Mouse (Mus musculus): Measurements from ENCODE around the gene Bag1. TPM values are rescaled to one million over a fixed set of nuclear protein-coding genes. Genes with fewer than 3 reads are reported as not detected.
"Not testable (repeated sequence)": the region's sequence is repeated elsewhere in the genome, so short reads cannot be mapped to it uniquely, and the experiment has no call there.

Gene Bag1
- polyA plus RNA-seq, 1 experiment from 2014 or later, result 203 TPM

GRCm38 (mm10) chr4:40947565-40948159 is 432 bp downstream of the Bag1 start:
- no peak; the same call in 1 of the 2 replicates for ATAC-seq (ENCODE audit: low FRiP score, low TSS enrichment)

DNA sequence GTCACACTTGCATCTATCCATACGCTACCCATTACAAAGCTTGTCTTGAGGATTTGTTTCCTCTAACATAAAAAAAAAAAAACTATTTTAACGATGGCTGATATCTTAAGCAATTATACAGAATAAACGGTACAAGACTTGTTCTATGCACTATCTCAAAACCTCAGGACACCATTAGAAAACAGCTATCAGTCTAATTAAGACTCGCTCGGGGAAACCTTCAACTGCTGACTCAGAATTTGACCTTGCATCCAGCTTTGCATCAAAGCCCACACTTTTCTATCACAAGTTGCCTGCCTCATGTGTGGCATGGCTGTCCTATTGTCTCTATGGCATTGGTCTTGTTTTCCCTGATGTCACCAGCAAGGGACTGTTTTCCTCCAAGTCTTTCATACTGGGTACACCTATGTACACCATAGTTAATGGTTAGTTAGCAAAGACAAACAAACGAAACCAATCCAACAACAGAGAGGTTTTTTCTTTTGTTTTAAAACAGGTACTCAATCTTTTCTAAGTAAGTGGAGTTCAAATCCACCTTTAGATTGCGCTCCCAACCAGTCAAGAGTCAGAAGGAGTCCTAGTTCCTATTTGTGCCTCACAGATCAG is 1.5 kb downstream of the Bag1 start:
- H3K27me3 ChIP-seq (ENCODE audit: control insufficient read depth, insufficient read depth, low read length), result no peaks in the 10 kb centered on the region
- H3K4me2 ChIP-seq (ENCODE audit: low read length), result peak overlapping the region; percentile 63
- H3K4me3 ChIP-seq (replicated peaks; ENCODE audit: low read depth, low read length), result peak overlapping the region; percentile 85
- H3K9ac ChIP-seq (replicated peaks; ENCODE audit: low read length), result peak overlapping the region; percentile 86; the same call in 1 of the 2 replicates
- H3K9me3 ChIP-seq (ENCODE audit: control insufficient read depth, low read length), result no peaks in the 10 kb centered on the region
- H3K4me1 ChIP-seq (ENCODE audit: control insufficient read depth, insufficient read depth, low read length), result peaks cover 17% of the 10 kb centered on the region
- ATAC-seq (ENCODE audit: low FRiP score, low TSS enrichment), result no peak
- DNase-seq, result no peak
- H3K36me3 ChIP-seq (ENCODE audit: control insufficient read depth, insufficient read depth, low read length), result peaks cover 55% of the 10 kb centered on the region
- WGBS, result 94% methylated on average over 7 of the region's 7 CpGs
- H3K27ac ChIP-seq (replicated peaks; ENCODE audit: low read depth, low read length), result no peak overlapping the region

More at GRCm38 (mm10) chr4:40947565-40948159, 432 bp downstream of the Bag1 start:
- WGBS, result under 1% methylated on average over 40 of the region's 40 CpGs
- peaks cover 52% of the 10 kb centered on the region for H3K36me3 ChIP-seq (ENCODE audit: control insufficient read depth, insufficient read depth, low read length)
- peak overlapping the region; percentile 85 for H3K4me3 ChIP-seq (replicated peaks; ENCODE audit: low read depth, low read length)
- peak overlapping the region; percentile 84 for H3K27ac ChIP-seq (replicated peaks; ENCODE audit: low read depth, low read length)
- H3K4me2 ChIP-seq (ENCODE audit: low read length), result peak overlapping the region; percentile 63
- no peak for DNase-seq
- H3K9ac ChIP-seq (replicated peaks; ENCODE audit: low read length), result peak overlapping the region; percentile 86
- peaks cover 17% of the 10 kb centered on the region for H3K4me1 ChIP-seq (ENCODE audit: control insufficient read depth, insufficient read depth, low read length)
- H3K9me3 ChIP-seq (ENCODE audit: control insufficient read depth, low read length), result no peaks in the 10 kb centered on the region
- no peaks in the 10 kb centered on the region for H3K27me3 ChIP-seq (ENCODE audit: control insufficient read depth, insufficient read depth, low read length)

GRCm38 (mm10) chr4:40943651-40944050 is 4.4 kb downstream of the Bag1 start:
- Histone ChIP-seq H3K4me1 (ENCODE audit: control insufficient read depth, insufficient read depth, low read length) (peaks cover 11% of the 10 kb centered on the region), H3K9ac (replicated peaks; ENCODE audit: low read length) (no peak overlapping the region), H3K4me3 (replicated peaks; ENCODE audit: low read depth, low read length) (no peak overlapping the region), H3K36me3 (ENCODE audit: control insufficient read depth, insufficient read depth, low read length) (peaks cover 69% of the 10 kb centered on the region), H3K4me2 (ENCODE audit: low read length) (no peak overlapping the region), H3K27me3 (ENCODE audit: control insufficient read depth, insufficient read depth, low read length) (no peaks in the 10 kb centered on the region), H3K27ac (replicated peaks; ENCODE audit: low read depth, low read length) (no peak overlapping the region), H3K9me3 (ENCODE audit: control insufficient read depth, low read length) (no peaks in the 10 kb centered on the region)
- DNase-seq (no peak), ATAC-seq (ENCODE audit: low FRiP score, low TSS enrichment) (no peak)
- WGBS, result 98% methylated on average over 5 of the region's 5 CpGs

GRCm38 (mm10) chr4:40938793-40939192 is 9.3 kb downstream of the Bag1 start:
- no peak overlapping the region for H3K4me3 ChIP-seq (replicated peaks; ENCODE audit: low read depth, low read length)
- no peak overlapping the region for H3K27ac ChIP-seq (replicated peaks; ENCODE audit: low read depth, low read length)
- no peak overlapping the region for H3K9ac ChIP-seq (replicated peaks; ENCODE audit: low read length)
- H3K9me3 ChIP-seq (ENCODE audit: control insufficient read depth, low read length), result no peaks in the 10 kb centered on the region
- H3K4me2 ChIP-seq (ENCODE audit: low read length), result no peak overlapping the region
- 95% methylated on average over 5 of the region's 5 CpGs for WGBS
- ATAC-seq (ENCODE audit: low FRiP score, low TSS enrichment), result no peak
- no peaks in the 10 kb centered on the region for H3K4me1 ChIP-seq (ENCODE audit: control insufficient read depth, insufficient read depth, low read length)
- H3K27me3 ChIP-seq (ENCODE audit: control insufficient read depth, insufficient read depth, low read length), result no peaks in the 10 kb centered on the region
- DNase-seq, result no peak
- H3K36me3 ChIP-seq (ENCODE audit: control insufficient read depth, insufficient read depth, low read length), result peaks cover 88% of the 10 kb centered on the region

DNA sequence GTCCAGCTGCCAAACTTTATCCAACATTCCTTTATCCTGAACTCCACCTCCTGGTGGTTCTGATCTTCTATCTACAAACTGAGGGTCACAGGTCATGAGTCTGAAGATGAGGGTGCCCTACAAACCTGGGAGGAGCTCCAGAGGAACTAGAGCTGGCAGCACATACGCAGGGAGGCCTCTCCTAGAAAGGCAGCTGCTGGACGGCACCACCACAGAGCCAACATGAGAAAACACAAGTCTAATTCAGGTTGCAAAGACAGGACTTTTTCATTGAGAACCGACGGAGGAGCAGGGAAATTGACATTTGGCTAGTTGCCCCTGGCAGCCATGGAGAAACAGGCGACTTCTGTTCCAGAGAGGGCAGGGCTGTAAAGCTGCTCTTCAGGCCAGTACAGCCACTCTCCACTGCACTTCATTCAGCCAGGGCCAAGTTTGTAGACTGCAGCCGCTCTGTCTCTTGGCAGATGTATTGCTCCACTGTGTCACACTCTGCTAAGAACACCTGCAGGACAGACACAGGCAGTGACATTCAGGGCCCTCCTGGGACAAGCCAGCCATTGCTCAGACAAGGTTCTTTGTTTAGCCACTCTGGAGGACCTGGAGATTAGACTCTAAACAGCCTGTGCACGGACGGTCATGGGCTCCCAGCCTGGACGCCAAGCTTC is 11.8 kb downstream of the Bag1 start:
- Histone ChIP-seq H3K27me3 (ENCODE audit: control insufficient read depth, insufficient read depth, low read length) (no peaks in the 10 kb centered on the region), H3K4me2 (ENCODE audit: low read length) (no peak overlapping the region), H3K9me3 (ENCODE audit: control insufficient read depth, low read length) (no peaks in the 10 kb centered on the region), H3K4me3 (replicated peaks; ENCODE audit: low read depth, low read length) (no peak overlapping the region), H3K9ac (replicated peaks; ENCODE audit: low read length) (no peak overlapping the region), H3K4me1 (ENCODE audit: control insufficient read depth, insufficient read depth, low read length) (no peaks in the 10 kb centered on the region), H3K36me3 (ENCODE audit: control insufficient read depth, insufficient read depth, low read length) (peaks cover 80% of the 10 kb centered on the region), H3K27ac (replicated peaks; ENCODE audit: low read depth, low read length) (no peak overlapping the region)
- DNase-seq (peak; percentile 29), ATAC-seq (ENCODE audit: low FRiP score, low TSS enrichment) (peak; percentile 50; the same call in 1 of the 2 replicates)
- WGBS, result 93% methylated on average over 9 of the region's 9 CpGs

- not testable (repeated sequence) for ATAC-seq (ENCODE audit: low FRiP score, low TSS enrichment); DNase-seq; H3K9ac ChIP-seq (replicated peaks; ENCODE audit: low read length); H3K27ac ChIP-seq (replicated peaks; ENCODE audit: low read depth, low read length); H3K27me3 ChIP-seq (ENCODE audit: control insufficient read depth, insufficient read depth, low read length); H3K9me3 ChIP-seq (ENCODE audit: control insufficient read depth, low read length); H3K4me3 ChIP-seq (replicated peaks; ENCODE audit: low read depth, low read length); H3K4me2 ChIP-seq (ENCODE audit: low read length); H3K4me1 ChIP-seq (ENCODE audit: control insufficient read depth, insufficient read depth, low read length)
- WGBS, result 92% methylated on average over 3 of the region's 3 CpGs
- peaks cover 61% of the 10 kb centered on the region for H3K36me3 ChIP-seq (ENCODE audit: control insufficient read depth, insufficient read depth, low read length)
These were observed 13.7 kb downstream of the Bag1 start for GRCm38 (mm10) chr4:40934369-40934768.

- no peaks in the 10 kb centered on the region for H3K4me1 ChIP-seq (ENCODE audit: control insufficient read depth, insufficient read depth, low read length)
- no peaks in the 10 kb centered on the region for H3K9me3 ChIP-seq (ENCODE audit: control insufficient read depth, low read length)
- WGBS, result 91% methylated on average over 5 of the region's 5 CpGs
- H3K27me3 ChIP-seq (ENCODE audit: control insufficient read depth, insufficient read depth, low read length), result no peaks in the 10 kb centered on the region
- H3K9ac ChIP-seq (replicated peaks; ENCODE audit: low read length), result no peak overlapping the region
- no peak overlapping the region for H3K4me2 ChIP-seq (ENCODE audit: low read length)
- peaks cover 54% of the 10 kb centered on the region for H3K36me3 ChIP-seq (ENCODE audit: control insufficient read depth, insufficient read depth, low read length)
- ATAC-seq (ENCODE audit: low FRiP score, low TSS enrichment) (no peak), DNase-seq (no peak)
- H3K4me3 ChIP-seq (replicated peaks; ENCODE audit: low read depth, low read length), result no peak overlapping the region
- H3K27ac ChIP-seq (replicated peaks; ENCODE audit: low read depth, low read length), result no peak overlapping the region
These were observed 14.4 kb downstream of the Bag1 start for GRCm38 (mm10) chr4:40933694-40934093.

DNA sequence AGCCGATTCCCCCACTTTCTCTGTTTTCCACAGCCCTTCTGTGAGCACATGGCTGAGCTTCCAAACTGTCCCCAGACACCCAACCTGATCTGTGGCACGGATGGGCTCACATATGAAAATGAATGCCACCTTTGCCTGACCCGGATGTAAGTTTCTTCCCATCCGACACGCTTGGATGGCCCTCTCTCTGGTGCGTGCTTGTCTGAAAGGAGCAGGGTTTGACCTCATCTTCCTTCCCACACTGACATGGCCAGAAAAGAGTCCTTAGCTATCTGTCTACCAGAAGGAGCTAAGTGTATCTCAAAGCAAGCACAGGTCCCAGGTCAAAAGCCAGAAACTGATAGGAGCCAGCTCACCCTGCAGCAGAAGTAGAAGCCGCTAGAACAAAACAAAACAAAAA is 19.0 kb downstream of the Bag1 start:
- no peak for DNase-seq
- Histone ChIP-seq H3K27ac (replicated peaks; ENCODE audit: low read depth, low read length) (no peak overlapping the region), H3K36me3 (ENCODE audit: control insufficient read depth, insufficient read depth, low read length) (peaks cover 18% of the 10 kb centered on the region), H3K4me3 (replicated peaks; ENCODE audit: low read depth, low read length) (no peak overlapping the region), H3K9ac (replicated peaks; ENCODE audit: low read length) (no peak overlapping the region), H3K27me3 (ENCODE audit: control insufficient read depth, insufficient read depth, low read length) (no peaks in the 10 kb centered on the region), H3K4me2 (ENCODE audit: low read length) (no peak overlapping the region), H3K4me1 (ENCODE audit: control insufficient read depth, insufficient read depth, low read length) (no peaks in the 10 kb centered on the region), H3K9me3 (ENCODE audit: control insufficient read depth, low read length) (no peaks in the 10 kb centered on the region)
- ATAC-seq (ENCODE audit: low FRiP score, low TSS enrichment), result no peak
- WGBS, result 79% methylated on average over 7 of the region's 7 CpGs

All from midbrain, embryonic 14.5 days (tissue).